Mouse (Mus musculus): Measurements from ENCODE around the gene Hoxb3. TPM values are rescaled to one million over a fixed set of nuclear protein-coding genes. Genes with fewer than 3 reads are reported as not detected.
A peak's percentile ranks its signal among the peaks of the same experiment; 100 is the strongest.

Gene Hoxb3
- polyA plus RNA-seq, 1 experiment from 2014 or later: 0.81 TPM

DNA sequence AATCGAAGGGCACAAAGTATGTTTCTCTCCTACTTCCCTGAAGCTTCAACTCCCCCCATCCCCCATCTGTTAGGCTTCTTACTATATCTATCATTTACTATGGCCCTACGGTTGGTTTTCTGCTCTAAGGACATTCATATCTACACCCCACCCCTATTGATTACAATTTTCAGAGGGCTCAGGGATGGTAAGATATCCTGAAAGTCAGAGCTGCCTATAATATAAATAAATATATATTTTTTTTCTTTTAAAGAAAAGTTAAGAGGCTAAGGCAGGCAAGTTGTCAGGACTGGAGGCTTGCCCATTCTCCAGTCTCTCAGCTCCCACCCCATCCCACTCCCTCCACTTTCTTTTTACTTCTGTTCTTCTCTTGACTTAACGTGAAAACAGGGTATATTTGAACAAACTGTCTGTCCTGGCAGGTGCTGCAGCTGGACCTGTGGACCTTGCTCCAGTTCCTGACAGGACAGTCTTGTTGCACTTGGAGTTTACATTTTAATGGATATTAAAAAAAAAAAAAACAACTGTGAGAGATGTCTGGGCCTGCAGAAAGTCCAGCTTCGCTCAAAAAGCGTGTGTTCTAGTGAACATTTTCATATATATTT lies 23.9 kb downstream of the Hoxb3 start:
- H3K36me3 ChIP-seq (ENCODE audit: control insufficient read depth, insufficient read depth, low read length): no peaks in the 10 kb centered on the region
- H3K27me3 ChIP-seq (replicated peaks; ENCODE audit: control insufficient read depth, insufficient read depth, low read length): peaks cover 97% of the 10 kb centered on the region
- no peak overlapping the region for H3K4me2 ChIP-seq (ENCODE audit: low read depth, low read length)
- WGBS: 26% methylated on average over 5 of the region's 5 CpGs
- no peak overlapping the region for H3K4me3 ChIP-seq (ENCODE audit: low read depth, low read length)
- H3K27ac ChIP-seq (replicated peaks; ENCODE audit: low read depth, low read length): no peak overlapping the region
- no peak for ATAC-seq (ENCODE audit: low read depth)
- H3K9ac ChIP-seq (ENCODE audit: low read depth, low read length): no peak overlapping the region
- no peaks in the 10 kb centered on the region for H3K9me3 ChIP-seq (ENCODE audit: control insufficient read depth, low read length)
- DNase-seq (ENCODE audit: low spot score): no peak
- no peaks in the 10 kb centered on the region for H3K4me1 ChIP-seq (ENCODE audit: control insufficient read depth, insufficient read depth, low read length)

DNA sequence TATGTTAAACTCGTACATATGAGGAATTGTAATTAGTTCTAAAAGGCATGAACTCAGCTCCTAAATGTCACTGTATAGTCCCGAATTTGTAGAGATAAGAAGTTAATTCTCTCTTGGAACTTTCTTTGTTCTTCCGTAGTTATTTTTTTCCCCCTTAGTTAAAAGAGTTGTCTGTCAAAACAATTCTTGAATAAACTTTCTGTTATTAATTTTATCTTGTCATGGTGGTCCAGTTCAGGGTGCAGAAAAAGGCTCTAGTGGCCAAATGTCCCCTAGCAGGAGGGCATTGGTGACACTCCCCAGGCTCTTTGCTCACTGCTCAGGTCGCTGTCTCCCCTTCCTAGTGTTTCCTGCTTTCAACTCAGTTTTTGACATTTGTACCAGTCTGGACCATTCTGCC lies 24.6 kb downstream of the Hoxb3 start:
- no peak for ATAC-seq (ENCODE audit: low read depth)
- H3K4me3 ChIP-seq (ENCODE audit: low read depth, low read length): no peak overlapping the region
- no peak overlapping the region for H3K9ac ChIP-seq (ENCODE audit: low read depth, low read length)
- no peak for DNase-seq (ENCODE audit: low spot score)
- H3K9me3 ChIP-seq (ENCODE audit: control insufficient read depth, low read length): no peaks in the 10 kb centered on the region
- H3K4me1 ChIP-seq (ENCODE audit: control insufficient read depth, insufficient read depth, low read length): no peaks in the 10 kb centered on the region
- H3K27me3 ChIP-seq (replicated peaks; ENCODE audit: control insufficient read depth, insufficient read depth, low read length): peaks cover 96% of the 10 kb centered on the region
- no peaks in the 10 kb centered on the region for H3K36me3 ChIP-seq (ENCODE audit: control insufficient read depth, insufficient read depth, low read length)
- H3K4me2 ChIP-seq (ENCODE audit: low read depth, low read length): no peak overlapping the region; the same call in 1 of the 2 replicates
- WGBS: 13% methylated on average over 4 of the region's 4 CpGs
- H3K27ac ChIP-seq (replicated peaks; ENCODE audit: low read depth, low read length): no peak overlapping the region; the same call in 1 of the 2 replicates

DNA sequence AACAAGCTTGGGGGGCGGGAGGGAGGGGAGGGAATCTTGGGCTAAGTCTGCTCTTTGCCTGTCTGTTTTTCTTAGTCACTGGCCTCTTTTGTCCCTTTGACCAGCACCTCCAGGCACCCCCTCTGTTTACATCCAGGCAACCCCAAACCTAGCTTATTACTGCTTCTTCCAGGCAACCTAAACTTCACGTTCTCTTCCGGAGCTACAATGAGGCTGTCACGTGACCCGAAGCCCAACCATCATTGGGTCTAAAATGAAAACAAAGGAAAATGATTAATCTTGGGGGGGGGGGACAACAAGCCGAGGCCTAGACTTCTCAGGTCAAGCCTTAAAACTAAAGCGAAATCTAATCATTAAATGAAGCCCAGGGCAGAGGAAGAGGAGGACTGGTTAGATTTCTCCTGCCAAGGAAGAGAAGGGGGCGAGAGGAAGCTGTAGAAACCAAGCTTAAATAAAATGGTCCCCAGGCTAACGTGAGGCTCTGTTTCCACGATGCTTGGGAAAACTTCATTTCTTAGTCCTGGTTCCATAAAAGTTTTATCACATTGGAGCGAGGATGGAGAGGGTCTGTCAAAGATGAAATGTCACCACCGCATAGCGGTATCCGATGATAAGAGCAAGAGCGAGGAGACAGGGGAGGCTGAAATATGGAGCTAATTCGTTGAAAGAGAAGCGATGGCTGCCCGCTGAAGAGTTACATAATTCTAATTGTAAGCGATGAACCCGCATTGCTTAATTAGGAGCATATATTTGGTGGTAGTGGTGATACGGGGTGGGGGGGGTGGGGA lies 25.2 kb downstream of the Hoxb3 start:
- no peak overlapping the region for H3K4me3 ChIP-seq (ENCODE audit: low read depth, low read length)
- peaks cover 96% of the 10 kb centered on the region for H3K27me3 ChIP-seq (replicated peaks; ENCODE audit: control insufficient read depth, insufficient read depth, low read length)
- no peak overlapping the region; the same call in 1 of the 2 replicates for H3K27ac ChIP-seq (replicated peaks; ENCODE audit: low read depth, low read length)
- H3K9me3 ChIP-seq (ENCODE audit: control insufficient read depth, low read length): no peaks in the 10 kb centered on the region
- no peak overlapping the region for H3K9ac ChIP-seq (ENCODE audit: low read depth, low read length)
- whole genome bisulfite sequencing: 8% methylated on average over 21 of the region's 21 CpGs
- H3K4me2 ChIP-seq (ENCODE audit: low read depth, low read length): no peak overlapping the region; the same call in 1 of the 2 replicates
- DNase-seq (ENCODE audit: low spot score) (no peak), ATAC-seq (ENCODE audit: low read depth) (no peak)
- no peaks in the 10 kb centered on the region for H3K36me3 ChIP-seq (ENCODE audit: control insufficient read depth, insufficient read depth, low read length)
- no peaks in the 10 kb centered on the region for H3K4me1 ChIP-seq (ENCODE audit: control insufficient read depth, insufficient read depth, low read length)

DNA sequence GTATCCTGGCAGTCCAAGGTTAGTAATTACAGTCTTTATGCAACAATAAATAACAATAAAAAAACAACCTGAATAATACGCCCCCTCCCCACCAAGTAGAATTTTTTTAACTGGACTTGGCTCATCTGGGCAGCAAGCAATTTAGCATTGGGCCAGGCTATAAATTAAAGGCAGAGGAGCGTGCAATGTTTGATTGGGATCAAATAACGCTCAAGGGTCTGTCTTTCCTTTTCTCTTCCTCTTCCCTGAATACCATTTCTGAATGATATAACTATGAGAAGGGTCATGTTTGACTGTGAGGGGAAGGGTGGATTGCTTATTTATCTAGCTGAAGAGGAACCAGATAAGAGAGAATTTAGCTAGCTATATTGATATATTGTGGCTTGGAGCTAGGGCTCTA lies 25.9 kb downstream of the Hoxb3 start:
- 27% methylated on average over 3 of the region's 3 CpGs for WGBS
- H3K4me3 ChIP-seq (ENCODE audit: low read depth, low read length): no peak overlapping the region
- no peaks in the 10 kb centered on the region for H3K4me1 ChIP-seq (ENCODE audit: control insufficient read depth, insufficient read depth, low read length)
- no peak overlapping the region; the same call in 1 of the 2 replicates for H3K4me2 ChIP-seq (ENCODE audit: low read depth, low read length)
- H3K9ac ChIP-seq (ENCODE audit: low read depth, low read length): no peak overlapping the region
- ATAC-seq (ENCODE audit: low read depth) (no peak), DNase-seq (ENCODE audit: low spot score) (no peak)
- peaks cover 96% of the 10 kb centered on the region for H3K27me3 ChIP-seq (replicated peaks; ENCODE audit: control insufficient read depth, insufficient read depth, low read length)
- no peaks in the 10 kb centered on the region for H3K36me3 ChIP-seq (ENCODE audit: control insufficient read depth, insufficient read depth, low read length)
- no peak overlapping the region for H3K27ac ChIP-seq (replicated peaks; ENCODE audit: low read depth, low read length)
- H3K9me3 ChIP-seq (ENCODE audit: control insufficient read depth, low read length): no peaks in the 10 kb centered on the region

DNA sequence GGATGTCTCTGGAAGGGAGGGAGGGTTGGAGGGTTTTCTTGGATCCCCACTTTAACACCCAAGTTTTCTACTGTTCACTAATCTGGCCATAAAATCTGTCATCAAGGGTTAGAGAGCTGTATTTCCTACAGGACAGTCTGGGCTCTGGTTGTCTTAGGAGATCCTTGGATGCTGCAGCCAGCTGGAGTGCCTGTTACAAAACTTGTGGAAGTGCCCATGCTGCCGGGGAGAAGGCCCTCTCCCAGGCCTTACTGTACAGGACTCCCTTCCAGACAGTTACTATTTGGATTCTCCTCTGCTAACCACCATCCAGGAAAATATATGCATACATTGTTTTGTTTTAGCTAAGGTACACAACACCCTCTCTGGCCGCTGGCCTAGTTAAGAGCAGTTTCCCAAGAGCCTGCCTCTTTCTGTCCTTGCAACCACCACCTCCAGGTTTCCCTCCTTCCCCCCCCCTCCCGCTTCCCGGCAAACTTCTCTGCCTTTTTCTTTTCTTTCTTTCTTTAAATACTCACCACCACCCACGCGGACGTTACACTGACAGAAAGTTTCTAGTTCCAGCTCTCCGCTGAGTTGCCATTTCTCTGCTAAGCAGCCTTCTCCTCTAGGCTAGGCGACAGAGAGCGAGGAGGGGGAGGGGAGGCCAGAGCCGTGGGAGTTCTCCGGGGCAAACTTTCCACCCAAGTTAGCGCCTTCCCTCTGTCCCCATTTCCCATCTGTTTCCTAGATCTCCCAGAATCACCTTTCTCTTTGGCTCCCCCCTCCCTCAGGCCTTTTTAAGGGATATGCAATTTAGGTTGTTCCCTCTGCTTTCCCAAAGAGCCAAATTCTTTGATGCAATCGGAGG lies 26.6 kb downstream of the Hoxb3 start:
- peaks cover 96% of the 10 kb centered on the region for H3K27me3 ChIP-seq (replicated peaks; ENCODE audit: control insufficient read depth, insufficient read depth, low read length)
- H3K36me3 ChIP-seq (ENCODE audit: control insufficient read depth, insufficient read depth, low read length): no peaks in the 10 kb centered on the region
- H3K9me3 ChIP-seq (ENCODE audit: control insufficient read depth, low read length): no peaks in the 10 kb centered on the region
- no peak overlapping the region; the same call in 1 of the 2 replicates for H3K9ac ChIP-seq (ENCODE audit: low read depth, low read length)
- WGBS: 11% methylated on average over 14 of the region's 14 CpGs
- no peak overlapping the region for H3K4me3 ChIP-seq (ENCODE audit: low read depth, low read length)
- ATAC-seq (ENCODE audit: low read depth): no peak
- no peak for DNase-seq (ENCODE audit: low spot score)
- H3K4me1 ChIP-seq (ENCODE audit: control insufficient read depth, insufficient read depth, low read length): no peaks in the 10 kb centered on the region
- H3K27ac ChIP-seq (replicated peaks; ENCODE audit: low read depth, low read length): no peak overlapping the region
- peak overlapping the region; percentile 3; the same call in 1 of the 2 replicates for H3K4me2 ChIP-seq (ENCODE audit: low read depth, low read length)

DNA sequence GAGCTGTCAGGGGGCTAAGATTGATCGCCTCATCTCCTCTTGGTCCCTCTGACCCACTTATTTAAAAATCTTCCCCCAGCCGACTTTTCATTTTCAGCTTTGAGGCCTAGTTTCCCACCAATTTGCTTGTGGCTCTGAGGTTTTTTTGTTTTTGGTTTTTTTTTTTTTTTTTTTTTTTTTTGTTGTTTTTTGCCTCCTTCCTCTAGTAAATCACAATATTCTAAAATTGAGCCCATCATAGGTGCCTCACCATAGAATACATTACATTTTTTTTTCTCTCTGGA lies 27.2 kb downstream of the Hoxb3 start, which contains the start of gene Hoxb2:
Gene Hoxb2 (plus strand): TSS at position 185 of the 284 bp plus-strand sequence.
- H3K9ac ChIP-seq (ENCODE audit: low read depth, low read length): no peak within 1 kb of the TSS; the same call in 1 of the 2 replicates
- H3K27me3 ChIP-seq (replicated peaks; ENCODE audit: control insufficient read depth, insufficient read depth, low read length): peaks cover 95% of the 10 kb centered on the region
- H3K4me3 ChIP-seq (ENCODE audit: low read depth, low read length): no peak within 1 kb of the TSS
- H3K27ac ChIP-seq (replicated peaks; ENCODE audit: low read depth, low read length): no peak within 1 kb of the TSS; the same call in 1 of the 2 replicates
- peak within 1 kb of the TSS; percentile 50; the same call in 1 of the 2 replicates for H3K4me2 ChIP-seq (ENCODE audit: low read depth, low read length)
- WGBS: 16% methylated on average over 2 of the region's 2 CpGs
- ATAC-seq (ENCODE audit: low read depth): no peak
- H3K36me3 ChIP-seq (ENCODE audit: control insufficient read depth, insufficient read depth, low read length): no peaks in the 10 kb centered on the region
- DNase-seq (ENCODE audit: low spot score): no peak
- H3K4me1 ChIP-seq (ENCODE audit: control insufficient read depth, insufficient read depth, low read length): no peaks in the 10 kb centered on the region
- no peaks in the 10 kb centered on the region for H3K9me3 ChIP-seq (ENCODE audit: control insufficient read depth, low read length)

DNA sequence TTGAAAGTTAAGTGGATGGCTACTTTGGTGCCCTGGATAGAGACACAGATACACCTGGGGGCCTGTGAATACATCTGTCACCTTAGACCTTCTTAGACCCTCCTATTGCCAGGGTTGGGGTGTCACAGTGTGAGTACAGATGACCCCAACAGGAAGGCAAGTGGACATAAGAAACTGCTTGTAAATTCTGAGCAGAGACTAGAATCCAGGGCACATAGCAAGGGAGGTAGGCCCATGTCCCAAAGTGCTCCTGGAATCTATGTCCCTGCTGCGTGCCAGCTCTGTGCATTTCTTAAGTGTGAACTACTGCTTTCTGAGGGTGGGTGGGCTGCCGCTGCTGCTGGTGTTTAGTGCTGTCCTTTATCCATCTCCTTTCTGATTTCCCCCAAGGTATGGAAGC lies 27.7 kb downstream of the Hoxb3 start:
- no peaks in the 10 kb centered on the region for H3K4me1 ChIP-seq (ENCODE audit: control insufficient read depth, insufficient read depth, low read length)
- H3K9me3 ChIP-seq (ENCODE audit: control insufficient read depth, low read length): no peaks in the 10 kb centered on the region
- ATAC-seq (ENCODE audit: low read depth) (no peak), DNase-seq (ENCODE audit: low spot score) (no peak)
- no peak overlapping the region for H3K9ac ChIP-seq (ENCODE audit: low read depth, low read length)
- H3K27ac ChIP-seq (replicated peaks; ENCODE audit: low read depth, low read length): no peak overlapping the region; the same call in 1 of the 2 replicates
- no peak overlapping the region for H3K4me3 ChIP-seq (ENCODE audit: low read depth, low read length)
- no peaks in the 10 kb centered on the region for H3K36me3 ChIP-seq (ENCODE audit: control insufficient read depth, insufficient read depth, low read length)
- 18% methylated on average over 2 of the region's 2 CpGs for WGBS
- peaks cover 93% of the 10 kb centered on the region for H3K27me3 ChIP-seq (replicated peaks; ENCODE audit: control insufficient read depth, insufficient read depth, low read length)
- H3K4me2 ChIP-seq (ENCODE audit: low read depth, low read length): no peak overlapping the region

DNA sequence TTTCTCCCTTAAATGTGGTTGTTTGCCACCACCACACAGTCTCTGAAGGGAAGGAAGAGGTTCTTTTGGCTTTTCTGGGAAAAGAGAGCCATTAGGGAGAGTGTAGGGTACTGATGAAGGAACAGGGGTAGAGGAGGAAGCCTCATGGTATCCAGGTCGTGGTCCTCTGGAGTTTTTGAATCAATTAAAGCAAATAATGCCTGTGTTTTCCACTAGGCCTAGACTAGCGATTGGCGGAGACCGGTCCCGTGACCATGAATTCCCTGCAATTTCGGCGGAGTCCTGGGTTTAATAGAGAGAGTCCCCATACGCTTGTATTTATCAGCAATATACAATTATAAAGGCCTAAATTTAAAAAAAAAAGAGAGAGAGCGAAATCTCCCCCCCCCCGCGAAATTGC lies 28.2 kb downstream of the Hoxb3 start:
- peak overlapping the region; percentile 50; the same call in 1 of the 2 replicates for H3K4me2 ChIP-seq (ENCODE audit: low read depth, low read length)
- H3K27me3 ChIP-seq (replicated peaks; ENCODE audit: control insufficient read depth, insufficient read depth, low read length): peaks cover 93% of the 10 kb centered on the region
- no peaks in the 10 kb centered on the region for H3K4me1 ChIP-seq (ENCODE audit: control insufficient read depth, insufficient read depth, low read length)
- DNase-seq (ENCODE audit: low spot score) (no peak), ATAC-seq (ENCODE audit: low read depth) (no peak)
- no peak overlapping the region; the same call in 1 of the 2 replicates for H3K4me3 ChIP-seq (ENCODE audit: low read depth, low read length)
- H3K27ac ChIP-seq (replicated peaks; ENCODE audit: low read depth, low read length): no peak overlapping the region; the same call in 1 of the 2 replicates
- H3K9me3 ChIP-seq (ENCODE audit: control insufficient read depth, low read length): no peaks in the 10 kb centered on the region
- no peaks in the 10 kb centered on the region for H3K36me3 ChIP-seq (ENCODE audit: control insufficient read depth, insufficient read depth, low read length)
- WGBS: 6% methylated on average over 10 of the region's 11 CpGs
- no peak overlapping the region for H3K9ac ChIP-seq (ENCODE audit: low read depth, low read length)
